ENCODE assay signal across 10 mouse cellular contexts in genomic region chr2:163285335-163285734, GRCm38 (mm10).
DNase-seq lines count a peak whose midpoint lies in the region; ATAC-seq and TF ChIP-seq lines count a peak whose summit lies in the region.
"Had no signal": no experiment of that assay in that cellular context is flagged by ENCODE, and none has a peak within 500 bp of the region (broad histone marks: within the 10 kb centered on the region; RNA-seq: fewer than 3 reads in every experiment).

No protein-coding gene starts in this region.

- no peak for DNase-seq in forebrain, postnatal 0 days
- DNase-seq in forebrain, embryonic 11.5 days (ENCODE audit: low spot score), result no peak
- DNase-seq in kidney, adult 2 months, result no peak
- DNase-seq in testis, postnatal 14 days (ENCODE audit: low spot score), result no peak
- DNase-seq in frontal cortex, postnatal 10 days (ENCODE audit: low spot score in 2 of 2), result no peak
- DNase-seq: cerebellum, adult 9-11 months; gastrocnemius, postnatal 10 days had no signal

- H3K4me3 ChIP-seq in forebrain, postnatal 0 days (ENCODE audit: low read depth, low read length), result no peak overlapping the region
- H3K4me3 ChIP-seq in forebrain, embryonic 11.5 days (ENCODE audit: low read depth, low read length), result no peak overlapping the region
- H3K4me3 ChIP-seq in kidney, embryonic 14.5 days (ENCODE audit: low read length), result no peak overlapping the region
- no peak overlapping the region for H3K4me3 ChIP-seq in kidney, adult 2 months (ENCODE audit: insufficient read depth, low read depth, low read length)
- H3K4me3 ChIP-seq in testis, adult 2 months (ENCODE audit: control insufficient read depth, low read depth, low read length), result peak overlapping the region; percentile 40; the same call in 1 of the 2 replicates
- H3K4me3 ChIP-seq in stomach, embryonic 16.5 days (replicated peaks; ENCODE audit: low read length), result no peak overlapping the region

- WGBS in forebrain, postnatal 0 days, result 69% methylated on average over 9 of the region's 9 CpGs
- WGBS in forebrain, embryonic 11.5 days, result 85% methylated on average over 9 of the region's 9 CpGs
- 11% methylated on average over 9 of the region's 9 CpGs for WGBS in kidney, embryonic 14.5 days
- WGBS in kidney, adult 2 months, result 9% methylated on average over 9 of the region's 9 CpGs
- 25% methylated on average over 9 of the region's 9 CpGs for WGBS in stomach, embryonic 16.5 days

- H3K27me3 ChIP-seq in forebrain, postnatal 0 days (ENCODE audit: insufficient read depth, low read length), result peaks cover 7% of the 10 kb centered on the region; the same call in 1 of the 2 replicates
- H3K27me3 ChIP-seq in forebrain, embryonic 11.5 days (ENCODE audit: control insufficient read depth, insufficient read depth, low read length), result no peaks in the 10 kb centered on the region
- H3K27me3 ChIP-seq in kidney, embryonic 14.5 days (ENCODE audit: control insufficient read depth, insufficient read depth, low read length), result peaks cover 66% of the 10 kb centered on the region
- no peaks in the 10 kb centered on the region for H3K27me3 ChIP-seq in kidney, adult 2 months (replicated peaks; ENCODE audit: control insufficient read depth, insufficient read depth, low read length)
- H3K27me3 ChIP-seq in testis, adult 2 months (ENCODE audit: control insufficient read depth, insufficient read depth, low read length), result no peaks in the 10 kb centered on the region
- H3K27me3 ChIP-seq in stomach, embryonic 16.5 days (ENCODE audit: control insufficient read depth, insufficient read depth, low read length), result 0 out of 2 replicates have a peak, but pooled peaks cover 3% of the 10 kb centered on the region

- no peaks in the 10 kb centered on the region for H3K4me1 ChIP-seq in forebrain, postnatal 0 days (ENCODE audit: insufficient read depth)
- peaks cover 5% of the 10 kb centered on the region for H3K4me1 ChIP-seq in forebrain, embryonic 11.5 days (replicated peaks; ENCODE audit: control insufficient read depth, insufficient read depth, low read length)
- H3K4me1 ChIP-seq in kidney, embryonic 14.5 days (ENCODE audit: control insufficient read depth, insufficient read depth, low read length), result peaks cover 17% of the 10 kb centered on the region
- no peaks in the 10 kb centered on the region for H3K4me1 ChIP-seq in kidney, adult 2 months (ENCODE audit: control insufficient read depth, insufficient read depth, low read length)
- H3K4me1 ChIP-seq in testis, adult 2 months (ENCODE audit: control insufficient read depth, insufficient read depth, low read length), result peaks cover 17% of the 10 kb centered on the region
- peaks cover 13% of the 10 kb centered on the region for H3K4me1 ChIP-seq in stomach, embryonic 16.5 days (ENCODE audit: control insufficient read depth, insufficient read depth, low read length)

- no peaks in the 10 kb centered on the region for H3K36me3 ChIP-seq in forebrain, postnatal 0 days (ENCODE audit: insufficient read depth)
- no peaks in the 10 kb centered on the region for H3K36me3 ChIP-seq in forebrain, embryonic 11.5 days (ENCODE audit: control insufficient read depth, insufficient read depth, low read length)
- H3K36me3 ChIP-seq in kidney, embryonic 14.5 days (ENCODE audit: control insufficient read depth, insufficient read depth, low read length), result no peaks in the 10 kb centered on the region
- no peaks in the 10 kb centered on the region for H3K36me3 ChIP-seq in kidney, adult 2 months (ENCODE audit: control insufficient read depth, insufficient read depth, low read length)
- no peaks in the 10 kb centered on the region for H3K36me3 ChIP-seq in testis, adult 2 months (ENCODE audit: control insufficient read depth, insufficient read depth, low read length)
- no peaks in the 10 kb centered on the region for H3K36me3 ChIP-seq in stomach, embryonic 16.5 days (ENCODE audit: control insufficient read depth, insufficient read depth, low read length)

- TF ChIP-seq CTCF in forebrain, postnatal 0 days (IDR thresholded peaks at IDR 0.05; ENCODE audit: low read depth), result no peak
- TF ChIP-seq CTCF in kidney, adult 2 months (conservative IDR thresholded peaks at IDR 0.05; ENCODE audit: insufficient read depth, insufficient read length, low read depth, low read length), result no peak
- no peak for TF ChIP-seq CTCF in testis, adult 2 months (IDR thresholded peaks at IDR 0.05; ENCODE audit: control insufficient read depth, insufficient read depth, insufficient replicate concordance, low read depth, low read length)

- no peak for TF ChIP-seq POLR2A in kidney, adult 2 months (IDR thresholded peaks at IDR 0.05; ENCODE audit: low read depth, low read length)
- no peak for TF ChIP-seq POLR2A in testis, adult 2 months (IDR thresholded peaks at IDR 0.05; ENCODE audit: control insufficient read depth, low read depth, low read length)

- ATAC-seq in forebrain, postnatal 0 days, result no peak
- ATAC-seq in forebrain, embryonic 11.5 days (replicated peaks; ENCODE audit: low FRiP score), result no peak
- ATAC-seq in kidney, embryonic 14.5 days (ENCODE audit: low FRiP score, low TSS enrichment), result no peak
- ATAC-seq in stomach, embryonic 16.5 days (ENCODE audit: insufficient read depth, low FRiP score), result no peak

- H3K27ac ChIP-seq in forebrain, postnatal 0 days (ENCODE audit: low read depth, low read length), result peak overlapping the region; percentile 66; the same call in 1 of the 2 replicates
- H3K27ac ChIP-seq in forebrain, embryonic 11.5 days (ENCODE audit: low read depth, low read length), result no peak overlapping the region
- no peak overlapping the region for H3K27ac ChIP-seq in kidney, embryonic 14.5 days (ENCODE audit: low read depth, low read length)
- no peak overlapping the region for H3K27ac ChIP-seq in kidney, adult 2 months (ENCODE audit: insufficient read depth, low read depth, low read length)
- peak overlapping the region; percentile 55; the same call in 1 of the 2 replicates for H3K27ac ChIP-seq in testis, adult 2 months (ENCODE audit: control insufficient read depth, insufficient read depth, low read depth, low read length)
- H3K27ac ChIP-seq in stomach, embryonic 16.5 days (ENCODE audit: low read length), result no peak overlapping the region

- no peaks in the 10 kb centered on the region for H3K9me3 ChIP-seq in forebrain, postnatal 0 days (ENCODE audit: low read length)
- no peaks in the 10 kb centered on the region for H3K9me3 ChIP-seq in forebrain, embryonic 11.5 days (ENCODE audit: control insufficient read depth, low read length)
- H3K9me3 ChIP-seq in kidney, embryonic 14.5 days (ENCODE audit: control insufficient read depth, low read length), result no peaks in the 10 kb centered on the region
- no peaks in the 10 kb centered on the region for H3K9me3 ChIP-seq in stomach, embryonic 16.5 days (replicated peaks; ENCODE audit: control insufficient read depth, low read length)

- H3K9ac ChIP-seq in forebrain, postnatal 0 days, result no peak overlapping the region
- H3K9ac ChIP-seq in forebrain, embryonic 11.5 days (ENCODE audit: low read length), result no peak overlapping the region
- no peak overlapping the region for H3K9ac ChIP-seq in kidney, embryonic 14.5 days (ENCODE audit: low read depth, low read length)
- no peak overlapping the region for H3K9ac ChIP-seq in stomach, embryonic 16.5 days (ENCODE audit: low read length)

- 0 out of 2 replicates have a peak overlapping the region, but pooled peaks have one; percentile 2 for H3K4me2 ChIP-seq in forebrain, postnatal 0 days (ENCODE audit: low read depth)
- no peak overlapping the region for H3K4me2 ChIP-seq in forebrain, embryonic 11.5 days (ENCODE audit: low read depth, low read length, severe bottlenecking)
- H3K4me2 ChIP-seq in kidney, embryonic 14.5 days (replicated peaks; ENCODE audit: low read depth, low read length), result peak overlapping the region; percentile 15; the same call in 1 of the 2 replicates
- H3K4me2 ChIP-seq in stomach, embryonic 16.5 days (ENCODE audit: low read depth, low read length), result peak overlapping the region; percentile 32

Comparison
In these comparisons a context has a peak if more than half of its experiments do, and no peak if none do; other contexts are left out.
1. H3K27ac ChIP-seq: peak in forebrain, postnatal 0 days (single experiment) and testis, adult 2 months (single experiment); none in forebrain, embryonic 11.5 days (single experiment), kidney, embryonic 14.5 days (single experiment), kidney, adult 2 months (single experiment) and stomach, embryonic 16.5 days (single experiment).